ENCODE assay signal across 12 mouse cellular contexts in the genomic region with DNA sequence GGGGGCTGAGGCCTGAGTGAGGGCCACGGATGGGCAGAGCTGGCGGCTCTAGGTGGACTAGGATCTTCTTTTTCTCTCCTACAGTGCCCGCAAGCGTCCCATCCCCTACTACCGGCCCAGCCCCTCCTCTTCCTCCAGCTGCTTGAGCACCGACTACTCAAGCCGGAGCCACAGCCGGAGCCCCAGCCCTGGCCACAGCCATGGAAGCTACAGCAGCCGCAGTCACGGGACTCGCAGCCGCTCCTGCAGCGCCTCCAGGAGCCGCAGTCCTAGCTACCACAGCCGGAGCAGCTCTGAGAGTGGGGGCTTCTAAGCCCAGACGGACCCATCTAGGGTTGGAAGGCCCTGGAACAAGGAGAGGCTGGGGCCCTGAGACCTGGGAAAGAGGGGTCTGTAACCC. TPM values are rescaled to one million over a fixed set of nuclear protein-coding genes. Genes with fewer than 3 reads are reported as not detected.
DNase-seq lines count a peak whose midpoint lies in the region; ATAC-seq and TF ChIP-seq lines count a peak whose summit lies in the region.
"Had no signal": no experiment of that assay in that cellular context is flagged by ENCODE, and none has a peak within 500 bp of the region (broad histone marks: within the 10 kb centered on the region; RNA-seq: fewer than 3 reads in every experiment).

No protein-coding gene starts in this region.

- H3K4me3 ChIP-seq in heart, embryonic 16.5 days (ENCODE audit: low read length), result no peak overlapping the region
- no peak overlapping the region for H3K4me3 ChIP-seq in ES-Bruce4 (ENCODE audit: low read depth, low read length)
- peak overlapping the region; percentile 26; the same call in 1 of the 2 replicates for H3K4me3 ChIP-seq in embryonic facial prominence, embryonic 10.5 days
- H3K4me3 ChIP-seq in limb, embryonic 13.5 days, result no peak overlapping the region
- H3K4me3 ChIP-seq: neural tube, embryonic 12.5 days had no signal

- H3K9ac ChIP-seq in heart, embryonic 16.5 days (ENCODE audit: low read length), result peak overlapping the region; percentile 41; the same call in 1 of the 2 replicates
- peak overlapping the region; percentile 32; the same call in 1 of the 2 replicates for H3K9ac ChIP-seq in ES-Bruce4 (ENCODE audit: low read depth, poor library complexity, severe bottlenecking)
- peak overlapping the region; percentile 43; the same call in 1 of the 2 replicates for H3K9ac ChIP-seq in limb, embryonic 13.5 days
- H3K9ac ChIP-seq: neural tube, embryonic 12.5 days had no signal

- intact Hi-C loops in left cerebral cortex, postnatal 4 days (cut with DNase I), result no loop called here

- no peak for ATAC-seq in heart, embryonic 16.5 days (replicated peaks; ENCODE audit: extremely low read depth, insufficient read depth, low FRiP score)
- no peak for ATAC-seq in limb, embryonic 13.5 days (ENCODE audit: low FRiP score, low read depth)

- no peaks in the 10 kb centered on the region for H3K9me3 ChIP-seq in heart, embryonic 16.5 days (replicated peaks; ENCODE audit: control insufficient read depth, low read length)
- no peaks in the 10 kb centered on the region for H3K9me3 ChIP-seq in ES-Bruce4 (replicated peaks; ENCODE audit: control insufficient read depth, insufficient read depth, low read length, poor library complexity, severe bottlenecking)
- no peaks in the 10 kb centered on the region for H3K9me3 ChIP-seq in embryonic facial prominence, embryonic 10.5 days
- no peaks in the 10 kb centered on the region for H3K9me3 ChIP-seq in limb, embryonic 13.5 days
- H3K9me3 ChIP-seq: neural tube, embryonic 12.5 days had no signal

- H3K36me3 ChIP-seq in heart, embryonic 16.5 days (ENCODE audit: control insufficient read depth, insufficient read depth), result no peaks in the 10 kb centered on the region
- no peaks in the 10 kb centered on the region for H3K36me3 ChIP-seq in ES-Bruce4 (ENCODE audit: control insufficient read depth, insufficient read depth, low read length, poor library complexity, severe bottlenecking)
- no peaks in the 10 kb centered on the region for H3K36me3 ChIP-seq in embryonic facial prominence, embryonic 10.5 days (replicated peaks)
- H3K36me3 ChIP-seq in limb, embryonic 13.5 days, result no peaks in the 10 kb centered on the region
- H3K36me3 ChIP-seq: G1E had no signal

- H3K4me2 ChIP-seq in heart, embryonic 16.5 days (ENCODE audit: low read depth, low read length), result peak overlapping the region; percentile 33; the same call in 1 of the 2 replicates
- peak overlapping the region; percentile 35 for H3K4me2 ChIP-seq in limb, embryonic 13.5 days (replicated peaks)
- H3K4me2 ChIP-seq: neural tube, embryonic 12.5 days had no signal

- no peak for TF ChIP-seq CTCF in ES-Bruce4 (IDR thresholded peaks at IDR 0.05; ENCODE audit: low read depth, low read length)

- no peak for TF ChIP-seq POLR2A in ES-Bruce4 (IDR thresholded peaks at IDR 0.05; ENCODE audit: insufficient read depth, low read length)

- H3K27ac ChIP-seq in heart, embryonic 16.5 days (ENCODE audit: low read length), result no peak overlapping the region
- no peak overlapping the region for H3K27ac ChIP-seq in ES-Bruce4 (ENCODE audit: insufficient read depth, low read length)
- 0 out of 2 replicates have a peak overlapping the region, but pooled peaks have one; percentile 1 for H3K27ac ChIP-seq in embryonic facial prominence, embryonic 10.5 days (replicated peaks)
- H3K27ac ChIP-seq in limb, embryonic 13.5 days, result no peak overlapping the region
- H3K27ac ChIP-seq: neural tube, embryonic 12.5 days had no signal

- TF ChIP-seq EP300 in ES-Bruce4 (IDR thresholded peaks at IDR 0.05; ENCODE audit: insufficient read depth, low read depth, low read length), result no peak

- H3K4me1 ChIP-seq in heart, embryonic 16.5 days (ENCODE audit: control insufficient read depth, insufficient read depth, low read length), result peaks cover 9% of the 10 kb centered on the region
- no peaks in the 10 kb centered on the region for H3K4me1 ChIP-seq in ES-Bruce4 (ENCODE audit: control insufficient read depth, insufficient read depth, low read length)
- peaks cover 28% of the 10 kb centered on the region for H3K4me1 ChIP-seq in embryonic facial prominence, embryonic 10.5 days
- peaks cover 16% of the 10 kb centered on the region for H3K4me1 ChIP-seq in limb, embryonic 13.5 days

- DNase-seq in heart, postnatal 4 days, result no peak
- DNase-seq in embryonic facial prominence, embryonic 10.5 days (ENCODE audit: low spot score), result peak; percentile 54
- no peak for DNase-seq in left cerebral cortex, postnatal 4 days
- no peak for DNase-seq in layer of hippocampus, adult 9-10 months (ENCODE audit: low spot score)
- DNase-seq: kidney, adult 11 months; lung, postnatal 4 days; thymus, adult 18-20 months had no signal

- WGBS in heart, embryonic 16.5 days, result 15% methylated on average over 16 of the region's 16 CpGs
- WGBS in embryonic facial prominence, embryonic 10.5 days, result 10% methylated on average over 16 of the region's 16 CpGs
- 20% methylated on average over 16 of the region's 16 CpGs for WGBS in limb, embryonic 13.5 days

- peaks cover 31% of the 10 kb centered on the region for H3K27me3 ChIP-seq in heart, embryonic 16.5 days (ENCODE audit: control insufficient read depth, insufficient read depth, low read length)
- H3K27me3 ChIP-seq in ES-Bruce4 (ENCODE audit: control insufficient read depth, insufficient read depth, low read length, poor library complexity, severe bottlenecking), result peaks cover 11% of the 10 kb centered on the region
- H3K27me3 ChIP-seq in embryonic facial prominence, embryonic 10.5 days (replicated peaks; ENCODE audit: low read depth, poor library complexity, severe bottlenecking), result peaks cover 74% of the 10 kb centered on the region
- H3K27me3 ChIP-seq in limb, embryonic 13.5 days, result peaks cover 72% of the 10 kb centered on the region

RNA-seq across cellular contexts. Expression of a gene that starts 14.7 kb away (rescaled TPM):
- 794 and 965 TPM in 2 replicates for polyA plus RNA-seq in heart, embryonic 16.5 days (2015; fragmentation: Nextera tagmentation; extraction: Ambion mirVana)
- 100 to 1,000 TPM; 397 to 401 TPM for total RNA-seq in heart, postnatal 4 days (2021)
- 426 and 500 TPM in 2 replicates for polyA plus RNA-seq in ES-Bruce4 (2011; ENCODE audit: insufficient read depth, insufficient read length, low read depth, missing spikeins)
- polyA plus RNA-seq in embryonic facial prominence, embryonic 10.5 days (2016; fragmentation: Nextera tagmentation; extraction: Ambion mirVana), result 24.0 and 24.4 TPM in 2 replicates
- 134 and 150 TPM in 2 replicates for polyA plus RNA-seq in limb, embryonic 13.5 days (2015; fragmentation: Nextera tagmentation; extraction: Ambion mirVana)
- 1 to 10 TPM; 3.2 to 3.7 TPM for total RNA-seq in left cerebral cortex, postnatal 4 days (2021)
- total RNA-seq: G1E had no signal
- polyA plus RNA-seq: G1E had no signal
